Mouse (Mus musculus): Measurements from ENCODE around the gene Nostrin.

Gene Nostrin

GRCm38 (mm10) chr2:69226876-69227275, 91.3 kb downstream of the Nostrin start:
- CTCF ChIA-PET, result no interaction called here
- POLR2A ChIA-PET, result interaction anchor here in 1 of 4 experiments (2.8 kb wide), 1 partner anchor 21 kb away, joined by 10 read pairs; the partner anchor contains the start of gene Spc25

GRCm38 (mm10) chr2:69228635-69229034, 93.0 kb downstream of the Nostrin start:
- ChIA-PET POLR2A (interaction anchor here in 2 of 4 experiments (0.6 to 1.4 kb wide), 2 partner anchors 16 to 22 kb away, joined by 3 to 4 read pairs; partner anchors contain the start of gene Spc25 (in 1 of the 2)), CTCF (interaction anchor here in 1 of 4 experiments (0.6 kb wide), 1 partner anchor 1442 kb away, joined by 6 read pairs; no protein-coding TSS in a partner anchor)

GRCm38 (mm10) chr2:69230137-69230536, 94.5 kb downstream of the Nostrin start:
- CTCF ChIA-PET, result no interaction called here
- POLR2A ChIA-PET, result interaction anchor here in 1 of 4 experiments (2.2 kb wide), 1 partner anchor 12 kb away, joined by 5 read pairs; no protein-coding TSS in a partner anchor

GRCm38 (mm10) chr2:69232101-69232500, 96.5 kb downstream of the Nostrin start:
- ChIA-PET CTCF (no interaction called here), POLR2A (interaction anchor here in 3 of 4 experiments (0.5 to 2.2 kb wide), 4 partner anchors 9 to 26 kb away, joined by 3 to 5 read pairs (median 4); partner anchors contain the start of gene Spc25 (in 1 of the 3))

- POLR2A ChIA-PET, result no interaction called here
- CTCF ChIA-PET, result no interaction called here
These were observed 99.5 kb downstream of the Nostrin start for GRCm38 (mm10) chr2:69234976-69235678.
